Mouse (Mus musculus) adrenal gland, postnatal 0 days (tissue): ENCODE results near the gene Lrrfip1. TPM values are rescaled to one million over a fixed set of nuclear protein-coding genes. Genes with fewer than 3 reads are reported as not detected.

ENCODE experiments used
- polyA plus RNA-seq: library from polyadenylated mRNA; unstranded; fragments of >200 nt; fragmentation: Nextera tagmentation; extraction: Ambion mirVana; gene quantifications from 2 replicates; pipeline ENCODE4 v1.2.1, GENCODE M21; 2015

The Lrrfip1 gene
- polyA plus RNA-seq = 19.6 and 27.2 TPM in 2 replicates

DNA sequence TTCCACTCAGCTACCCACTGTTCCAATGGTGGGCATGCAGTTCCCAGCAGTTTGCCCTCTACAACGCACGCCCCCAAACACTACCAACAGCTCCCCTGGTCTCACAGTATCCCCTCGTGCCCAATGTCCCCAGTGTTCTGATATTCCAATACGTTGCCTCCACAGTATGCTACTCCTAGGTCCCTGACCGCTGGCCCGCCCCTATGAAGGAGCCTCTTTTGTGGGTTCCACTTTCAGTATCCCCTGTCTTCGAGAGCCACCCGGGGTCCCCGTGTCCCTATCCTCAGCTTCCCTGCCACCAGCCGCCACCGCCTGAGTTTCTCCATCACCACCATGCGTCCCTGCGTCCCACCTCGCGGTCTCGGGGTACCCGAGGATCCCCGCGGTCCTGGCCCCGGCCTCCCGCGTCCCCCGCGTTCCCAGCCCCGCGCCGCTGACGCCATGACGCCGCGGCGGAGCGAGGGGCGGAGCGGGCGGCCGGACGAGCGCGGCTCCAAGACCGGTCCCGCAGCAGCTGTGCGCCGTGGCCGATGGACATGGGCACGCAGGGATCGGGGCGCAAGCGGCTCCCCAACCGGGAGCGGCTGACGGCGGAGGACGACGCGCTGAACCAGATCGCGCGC is at the start of gene Lrrfip1:
Gene Lrrfip1 (plus strand): TSS at position 470 of the 623 bp plus-strand sequence.

DNA sequence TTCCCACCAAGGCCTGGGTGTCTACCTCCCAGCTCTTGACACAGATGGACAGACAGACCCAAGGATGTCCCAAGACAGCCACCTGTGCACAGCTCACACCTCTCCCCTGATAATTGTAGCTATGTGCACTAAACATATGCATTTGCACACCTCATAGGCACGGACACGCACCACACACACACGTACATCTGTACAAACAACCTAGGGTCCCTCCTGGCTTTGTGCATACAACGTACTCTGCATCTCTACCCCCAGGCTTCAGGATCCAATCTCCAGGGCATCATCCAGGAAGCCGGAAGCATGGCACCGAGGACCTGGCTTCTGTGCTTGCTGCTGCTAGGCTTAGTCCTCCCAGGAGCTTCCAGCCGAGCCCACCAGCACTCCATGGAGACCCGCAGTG is 45.7 kb upstream of the Lrrfip1 start, which contains the start of gene Prlh:
Gene Prlh (plus strand): TSS at position 301 of the 400 bp plus-strand sequence.

DNA sequence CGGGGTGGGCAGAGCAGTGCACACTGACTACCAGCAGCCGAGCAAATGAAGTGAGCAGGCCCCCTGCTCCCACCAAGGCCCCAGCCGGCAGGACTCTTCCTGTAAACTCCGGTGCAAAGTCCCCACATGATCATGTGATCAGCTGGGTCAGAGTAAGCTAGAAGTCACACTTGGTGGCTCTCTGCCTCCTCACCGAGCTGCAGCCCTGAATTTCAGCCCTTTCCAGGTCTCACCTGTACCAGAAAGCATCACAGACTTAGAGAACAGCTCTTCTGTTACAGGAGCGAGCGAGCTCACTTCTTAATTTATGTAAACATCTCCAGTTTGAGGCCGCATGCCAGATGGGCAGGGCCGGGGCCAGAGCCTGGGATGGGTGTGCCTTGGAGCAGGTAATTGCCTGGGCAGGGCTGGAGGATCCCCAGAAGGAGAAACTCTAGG is 29.2 kb upstream of the Lrrfip1 start, which contains the start of gene Rab17:
Gene Rab17 (minus strand): TSS at position 315 of the 438 bp plus-strand sequence.

DNA sequence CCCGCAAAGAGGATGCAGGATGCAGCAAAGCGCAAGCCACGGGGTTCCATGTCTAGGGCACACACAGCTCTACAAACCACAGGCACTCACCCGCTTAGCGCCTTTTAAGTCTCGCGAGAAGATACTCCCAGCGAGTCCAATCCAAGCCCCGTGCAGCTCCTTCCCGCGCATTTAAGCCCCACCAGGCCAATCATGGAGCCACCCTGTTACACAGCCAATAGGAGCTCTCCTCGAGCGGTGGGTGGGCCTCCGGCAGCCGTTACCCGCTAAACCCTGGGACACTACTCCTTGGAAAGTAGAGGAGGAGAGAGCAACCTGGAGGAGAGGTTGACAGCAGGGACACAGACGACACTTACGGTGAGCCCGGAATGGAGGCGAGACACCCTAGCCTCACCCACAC is 146.3 kb downstream of the Lrrfip1 start, which contains the start of gene Rbm44:
Gene Rbm44 (plus strand): TSS at position 277 of the 400 bp plus-strand sequence.

Other genes with a start within 250 kb of the Lrrfip1 start
- gene Col6a3, start 154.8 kb upstream of the Lrrfip1 start, polyA plus RNA-seq = 28.6 and 46.6 TPM in 2 replicates
- gene Mlph, start 83.7 kb upstream of the Lrrfip1 start, polyA plus RNA-seq = 0.10 and 0.13 TPM in 2 replicates
- not detected in 2 replicates for gene Prlh, start 45.6 kb upstream of the Lrrfip1 start, polyA plus RNA-seq
- gene Rab17, start 29.1 kb upstream of the Lrrfip1 start, polyA plus RNA-seq = 0.54 and 0.93 TPM in 2 replicates
- 0.39 and 0.44 TPM in 2 replicates for gene Rbm44, start 146.4 kb downstream of the Lrrfip1 start, polyA plus RNA-seq
- gene Ramp1, start 181.1 kb downstream of the Lrrfip1 start, polyA plus RNA-seq = 12.2 and 16.5 TPM in 2 replicates